Mouse (Mus musculus): Measurements from ENCODE around the gene Psma3. TPM values are rescaled to one million over a fixed set of nuclear protein-coding genes. Genes with fewer than 3 reads are reported as not detected.

Gene Psma3
- total and polyA plus RNA-seq, 3 experiments = 295 to 304 TPM; not detected in 1

DNA sequence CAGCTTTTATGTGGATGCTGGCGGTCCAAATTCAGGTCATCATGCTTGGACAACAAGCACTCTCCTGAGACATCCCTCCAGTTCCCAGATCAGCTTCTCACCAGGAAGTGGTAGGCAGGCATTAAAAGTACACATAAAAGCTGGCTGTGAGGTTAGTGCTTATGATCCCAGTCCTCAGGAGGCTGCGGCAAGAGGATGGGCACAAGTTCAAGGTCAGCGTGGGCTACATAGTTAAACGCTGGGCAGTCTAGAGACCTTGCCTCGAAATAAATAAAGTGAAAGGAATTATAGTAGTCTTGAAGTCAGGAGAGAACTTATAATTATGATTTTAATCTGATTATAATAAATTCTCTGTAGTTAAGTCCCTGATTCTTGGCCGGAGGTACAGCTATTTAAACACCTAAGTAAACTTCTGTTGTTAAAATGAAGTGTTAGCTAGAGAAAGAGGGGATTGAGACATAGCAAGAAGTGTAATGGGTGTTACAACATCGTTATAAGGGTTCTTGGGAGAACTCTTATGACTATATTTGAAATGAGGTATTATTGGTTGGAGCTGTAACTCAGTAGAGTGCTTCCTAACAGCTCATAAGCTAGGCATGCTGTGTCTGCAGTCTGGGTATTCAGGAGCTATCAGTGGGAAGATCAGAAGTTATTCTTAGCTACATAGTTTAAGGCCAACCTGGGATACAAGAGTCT is 10.6 kb downstream of the Psma3 start:
- no peak overlapping the region for H3K27ac ChIP-seq (ENCODE audit: control insufficient read depth, low read depth, low read length)
- no peaks in the 10 kb centered on the region for H3K9me3 ChIP-seq (replicated peaks; ENCODE audit: insufficient read depth, low read length)
- no peak overlapping the region for H3K9ac ChIP-seq (ENCODE audit: control insufficient read depth, low read depth, low read length, poor library complexity, severe bottlenecking)
- H3K4me3 ChIP-seq (ENCODE audit: control insufficient read depth in 1 of 2, insufficient read depth in 1 of 2, low read depth in 2 of 2, low read length in 2 of 2) = no peak overlapping the region
- H3K36me3 ChIP-seq (ENCODE audit: control insufficient read depth in 1 of 2, insufficient read depth in 2 of 2, low read length in 2 of 2) = peaks cover 0 to 62% of the 10 kb centered on the region in 2 experiments; a peak in 2 of 4 replicates
- H3K4me1 ChIP-seq (ENCODE audit: control insufficient read depth in 1 of 2, insufficient read depth in 2 of 2, low read length in 2 of 2) = no peaks in the 10 kb centered on the region
- DNase-seq (ENCODE audit: low read depth, low spot score) = no peak
- peaks cover 18% of the 10 kb centered on the region for H3K79me2 ChIP-seq (ENCODE audit: control insufficient read depth, insufficient read depth, low read length, poor library complexity)
- no peak for TF ChIP-seq RAD21 (IDR thresholded peaks at IDR 0.05; ENCODE audit: low read depth, low read length)
- TF ChIP-seq NRF1 (IDR thresholded peaks at IDR 0.05; ENCODE audit: insufficient read depth, low read depth, low read length, poor library complexity, severe bottlenecking) = no peak
- TF ChIP-seq TAL1 (IDR thresholded peaks at IDR 0.05; ENCODE audit: low read length) = no peak
- TF ChIP-seq CHD1 (IDR thresholded peaks at IDR 0.05; ENCODE audit: low read depth, low read length) = no peak
- no peak for TF ChIP-seq MYC (IDR thresholded peaks at IDR 0.05; ENCODE audit: low read depth, low read length)
- no peak for TF ChIP-seq NELFE (IDR thresholded peaks at IDR 0.05; ENCODE audit: low read depth, low read length)
- no peak for TF ChIP-seq EP300 (IDR thresholded peaks at IDR 0.05; ENCODE audit: low read depth in 1 of 2, low read length in 2 of 2)
- TF ChIP-seq POLR2AphosphoS2 (IDR thresholded peaks at IDR 0.05; ENCODE audit: low read length) = no peak
- TF ChIP-seq SMC3 (IDR thresholded peaks at IDR 0.05; ENCODE audit: low read depth, low read length) = no peak
- no peak for TF ChIP-seq MYB (IDR thresholded peaks at IDR 0.05; ENCODE audit: low read depth, low read length)
- no peak for TF ChIP-seq ELF1 (IDR thresholded peaks at IDR 0.05; ENCODE audit: low read depth, low read length)
- TF ChIP-seq UBTF (IDR thresholded peaks at IDR 0.05; ENCODE audit: borderline replicate concordance, insufficient read depth, low read depth, low read length) = no peak
- no peak for TF ChIP-seq BHLHE40 (IDR thresholded peaks at IDR 0.05; ENCODE audit: borderline replicate concordance, low read depth, low read length)
- no peak for TF ChIP-seq ZMIZ1 (IDR thresholded peaks at IDR 0.05; ENCODE audit: low read depth, low read length)
- no peak for TF ChIP-seq HCFC1 (IDR thresholded peaks at IDR 0.05; ENCODE audit: low read depth, low read length)
- H3K27me3 ChIP-seq (ENCODE audit: control insufficient read depth in 1 of 2, insufficient read depth in 2 of 2, low read length in 2 of 2) = no peaks in the 10 kb centered on the region

DNA sequence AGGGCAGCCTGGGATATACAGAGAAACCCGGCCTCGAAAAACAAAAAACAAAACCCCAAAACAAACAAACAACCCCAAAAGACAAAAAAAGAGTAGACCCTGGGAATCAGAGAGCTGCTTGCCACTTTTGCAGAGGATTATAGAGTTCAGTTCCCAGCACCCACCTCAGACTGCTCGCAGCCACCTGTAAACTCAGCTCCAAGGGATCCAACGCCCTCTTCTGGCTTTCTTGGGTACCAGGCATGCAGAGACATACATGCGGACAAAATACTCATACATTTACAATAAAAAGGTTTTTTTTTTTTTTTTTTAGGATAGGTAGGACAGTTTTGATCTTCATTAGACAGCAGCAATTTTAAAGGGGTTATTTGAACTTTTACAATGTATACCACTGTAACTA is 22.8 kb downstream of the Psma3 start:
- no peak overlapping the region for H3K9ac ChIP-seq (ENCODE audit: control insufficient read depth, low read depth, low read length, poor library complexity, severe bottlenecking)
- H3K9me3 ChIP-seq (replicated peaks; ENCODE audit: insufficient read depth, low read length) = no peaks in the 10 kb centered on the region
- no peaks in the 10 kb centered on the region for H3K79me2 ChIP-seq (ENCODE audit: control insufficient read depth, insufficient read depth, low read length, poor library complexity)
- TF ChIP-seq CTCF (IDR thresholded peaks at IDR 0.05 in 2 of 3, conservative IDR thresholded peaks at IDR 0.05 in 1 of 3; ENCODE audit: control insufficient read depth in 1 of 3, insufficient read depth in 1 of 3, low read depth in 2 of 3, low read length in 3 of 3, poor library complexity in 1 of 3, severe bottlenecking in 1 of 3) (peak in 2 of 3 experiments; percentile 21 to 23; a peak in 2 of 6 replicates), ZNF384 (IDR thresholded peaks at IDR 0.05; ENCODE audit: low read depth, low read length) (peak; percentile 47), ELF1 (IDR thresholded peaks at IDR 0.05; ENCODE audit: low read depth, low read length) (no peak)
- H3K4me1 ChIP-seq (ENCODE audit: control insufficient read depth in 1 of 2, insufficient read depth in 2 of 2, low read length in 2 of 2) = peaks cover 4 to 13% of the 10 kb centered on the region in 2 experiments; a peak in 3 of 4 replicates
- peaks cover 23% of the 10 kb centered on the region in 2 experiments for H3K36me3 ChIP-seq (ENCODE audit: control insufficient read depth in 1 of 2, insufficient read depth in 2 of 2, low read length in 2 of 2)
- no peak for DNase-seq (ENCODE audit: low read depth, low spot score)
- no peak overlapping the region for H3K4me3 ChIP-seq (ENCODE audit: control insufficient read depth in 1 of 2, insufficient read depth in 1 of 2, low read depth in 2 of 2, low read length in 2 of 2)
- H3K27ac ChIP-seq (ENCODE audit: control insufficient read depth, low read depth, low read length) = no peak overlapping the region
- H3K27me3 ChIP-seq (ENCODE audit: control insufficient read depth in 1 of 2, insufficient read depth in 2 of 2, low read length in 2 of 2) = no peaks in the 10 kb centered on the region
